Mouse (Mus musculus) G1E (cell line): ENCODE results near the gene Gm10840. TPM values are rescaled to one million over a fixed set of nuclear protein-coding genes. Genes with fewer than 3 reads are reported as not detected.

Experiments used
- ATAC-seq: 2 replicates; pipeline ENCODE4 v1.8.0; 2016; ENCODE audit warnings: mild to moderate bottlenecking; ENCODE audit not compliant: insufficient number of reproducible peaks, poor library complexity, low FRiP score, severe bottlenecking; ENCODE audit errors: extremely low read depth
- DNase-seq: peaks from one replicate; pipeline ENCODE4 v3.0.0; 2012; ENCODE audit warnings: low spot score
- H3K27me3 ChIP-seq: 2 replicates; pipeline ENCODE4 v1.6.1; 2012; ENCODE audit warnings: mild to moderate bottlenecking, low read length, inconsistent platforms; ENCODE audit not compliant: insufficient read depth
- H3K36me3 ChIP-seq: replicated peaks from 2 replicates; pipeline ENCODE3; 2012; ENCODE audit warnings: mild to moderate bottlenecking, inconsistent platforms
- H3K4me1 ChIP-seq: 2 replicates; pipeline ENCODE4 v1.6.1; 2012; ENCODE audit warnings: low read depth, low read length, inconsistent platforms, mixed read lengths; ENCODE audit not compliant: insufficient read depth
- H3K4me3 ChIP-seq: 2 replicates; pipeline ENCODE4 v1.5.1; 2012; ENCODE audit warnings: low read depth, mild to moderate bottlenecking, inconsistent platforms, low read length, moderate library complexity, mixed read lengths
- H3K9me3 ChIP-seq: replicated peaks from 2 replicates; pipeline ENCODE4 v1.6.1; 2012; ENCODE audit warnings: inconsistent platforms
- CTCF ChIP-seq: IDR thresholded peaks from 2 replicates; pipeline ENCODE4 v1.5.1; 2012; ENCODE audit warnings: low read depth, low read length, inconsistent platforms, mixed read lengths
- GATA1 ChIP-seq: IDR thresholded peaks from 2 replicates; pipeline ENCODE4 v1.6.1; 2012; ENCODE audit warnings: borderline replicate concordance, low read length, inconsistent platforms, mixed read lengths
- GATA2 ChIP-seq: IDR thresholded peaks from 2 replicates; pipeline ENCODE4 v1.6.1; 2012; ENCODE audit warnings: low read depth, low read length, inconsistent platforms, borderline replicate concordance
- POLR2AphosphoS5 ChIP-seq: IDR thresholded peaks from 2 replicates; pipeline ENCODE4 v1.6.1; 2012; ENCODE audit warnings: low read depth, low read length, inconsistent platforms; ENCODE audit not compliant: insufficient replicate concordance
- TAL1 ChIP-seq: conservative IDR thresholded peaks from 2 replicates; pipeline ENCODE4 v1.6.1; 2012; ENCODE audit warnings: low read depth, low read length, inconsistent platforms, mixed read lengths
- polyA plus RNA-seq: library from polyadenylated mRNA; stranded (reverse); fragments of >175 nt; gene quantifications from 2 replicates; pipeline ENCODE4 v1.2.3, GENCODE M21; 2012
- total RNA-seq, 2 experiments: library from RNA; stranded (forward) in 1 of 2; stranded (reverse) in 1 of 2; fragments of 200-1000 nt in 1 of 2; fragments of >200 nt in 1 of 2; fragmentation: Nextera tagmentation in 1 of 2; gene quantifications; 2 replicates each; pipeline ENCODE4 v1.2.3; 2014 to 2017

Gm10840 gene
- total and polyA plus RNA-seq, 3 experiments = not detected

GRCm38 (mm10) chr11:106178036-106178782 lies 17.6 kb downstream of the Gm10840 start:
- no peak for ATAC-seq
- peaks cover 37% of the 10 kb centered on the region for H3K4me1 ChIP-seq
- no peak for DNase-seq

DNA sequence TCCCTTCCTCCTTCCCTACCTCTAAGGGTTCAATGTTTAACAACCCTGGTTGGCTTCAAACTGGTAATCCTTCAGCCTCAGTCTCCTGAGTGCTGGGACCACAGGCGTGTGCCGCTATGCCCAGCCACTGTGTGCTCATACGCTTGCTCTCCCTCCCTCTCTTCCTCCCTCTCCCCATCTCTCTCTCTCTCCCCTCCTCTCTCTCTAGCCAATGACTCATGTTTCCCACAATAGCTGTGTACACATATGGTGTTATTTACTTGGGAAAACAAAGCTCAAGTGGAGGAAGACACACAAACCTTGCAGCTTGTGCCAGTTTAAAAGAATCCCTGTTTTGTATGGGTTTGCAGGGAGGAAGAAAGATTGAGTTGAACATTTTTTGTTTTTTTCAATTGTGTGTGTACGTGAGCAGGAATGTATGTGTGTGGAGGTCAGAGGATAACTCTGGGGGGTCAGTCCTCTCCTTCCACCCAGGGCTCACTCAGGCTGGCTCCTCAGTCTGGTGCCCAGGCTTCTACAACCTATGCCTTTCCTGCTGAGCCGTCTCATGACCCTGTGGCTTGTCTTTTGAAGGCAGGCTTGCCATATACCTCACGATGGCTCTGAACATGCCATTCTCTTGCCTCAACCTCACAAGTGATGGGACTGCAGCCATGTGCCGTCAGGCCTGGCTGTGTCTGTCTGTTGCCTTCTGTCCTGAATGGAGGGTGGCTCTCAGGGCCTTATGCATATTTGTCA lies 19.2 kb downstream of the Gm10840 start:
- Histone ChIP-seq H3K9me3 (no peaks in the 10 kb centered on the region), H3K4me3 (no peak overlapping the region), H3K27me3 (no peaks in the 10 kb centered on the region), H3K36me3 (peaks cover 44% of the 10 kb centered on the region), H3K4me1 (peaks cover 31% of the 10 kb centered on the region)
- DNase-seq (no peak), ATAC-seq (no peak)
- TF ChIP-seq TAL1 (no peak), CTCF (no peak), POLR2AphosphoS5 (no peak), GATA1 (no peak), GATA2 (no peak)

More at GRCm38 (mm10) chr11:106178036-106178782, 17.6 kb downstream of the Gm10840 start:
- TF ChIP-seq GATA2 = no peak
- Histone ChIP-seq H3K9me3 (no peaks in the 10 kb centered on the region), H3K27me3 (no peaks in the 10 kb centered on the region), H3K36me3 (peaks cover 43% of the 10 kb centered on the region), H3K4me3 (no peak overlapping the region)

DNA sequence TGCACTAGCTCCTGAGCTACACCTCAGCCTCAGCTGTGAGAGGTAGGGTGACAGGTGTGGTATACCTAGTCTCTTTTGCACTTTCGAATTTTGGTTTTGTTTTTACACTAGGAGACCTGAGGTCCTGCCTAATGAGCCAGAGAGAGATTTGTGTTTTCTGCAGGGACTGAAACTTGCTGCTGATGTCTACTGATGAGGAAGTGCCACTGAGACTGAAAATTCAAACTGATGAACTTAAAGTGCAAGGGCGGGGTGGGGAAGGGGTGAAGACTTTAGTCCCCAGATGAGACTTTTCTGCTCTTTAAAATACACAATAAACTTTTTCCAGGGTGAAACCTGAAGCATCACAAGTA lies 19.8 kb downstream of the Gm10840 start:
- TF ChIP-seq TAL1 (no peak), GATA2 (no peak), CTCF (no peak), GATA1 (no peak)
- DNase-seq = no peak
- no peak for ATAC-seq
- Histone ChIP-seq H3K9me3 (no peaks in the 10 kb centered on the region), H3K27me3 (no peaks in the 10 kb centered on the region), H3K36me3 (peaks cover 49% of the 10 kb centered on the region), H3K4me3 (no peak overlapping the region), H3K4me1 (peaks cover 31% of the 10 kb centered on the region)

DNA sequence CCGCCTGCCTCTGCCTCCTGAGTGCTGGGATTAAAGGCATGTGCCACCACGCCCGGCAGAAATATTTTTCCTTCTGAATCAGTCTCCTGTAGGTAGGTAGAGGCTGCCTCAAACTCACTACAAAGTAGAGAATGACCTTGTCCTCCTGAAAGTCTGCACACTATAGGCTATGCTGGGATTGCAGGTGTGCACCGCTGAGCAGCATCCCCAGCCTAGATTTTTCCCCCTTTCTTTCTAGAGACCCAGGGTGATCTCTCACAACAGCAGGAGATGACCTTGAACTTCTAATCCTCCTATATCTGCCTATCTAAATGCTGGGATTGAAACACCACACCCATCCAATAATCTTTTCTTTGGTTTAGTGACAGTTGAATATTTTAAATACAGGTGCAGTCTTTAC lies 26.7 kb downstream of the Gm10840 start:
- no peak for DNase-seq
- Histone ChIP-seq H3K4me1 (peaks cover 10% of the 10 kb centered on the region), H3K27me3 (no peaks in the 10 kb centered on the region), H3K36me3 (peaks cover 39% of the 10 kb centered on the region), H3K9me3 (no peaks in the 10 kb centered on the region), H3K4me3 (no peak overlapping the region)
- ATAC-seq = no peak
- no peak for TF ChIP-seq GATA2

DNA sequence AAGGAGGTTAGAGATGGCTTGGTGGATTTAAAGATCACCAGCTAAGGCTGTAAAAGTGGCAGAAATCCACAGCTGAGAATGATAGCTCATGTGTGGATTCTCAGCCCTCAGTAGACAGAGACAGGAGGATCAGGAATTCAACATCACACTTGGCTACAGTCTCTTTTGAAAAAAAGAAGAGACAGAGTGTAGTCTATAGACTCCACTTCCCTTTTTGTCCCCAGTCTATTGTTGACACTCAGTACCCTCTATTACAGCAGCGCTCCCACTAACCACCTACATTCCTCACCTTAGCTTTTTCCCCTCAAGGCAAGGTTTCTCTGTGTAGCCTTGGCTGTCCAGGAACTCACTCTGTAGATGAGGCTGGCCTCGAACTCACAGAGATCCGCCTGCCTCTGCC lies 31.1 kb downstream of the Gm10840 start:
- Histone ChIP-seq H3K36me3 (peaks cover 28% of the 10 kb centered on the region), H3K4me1 (peaks cover 24% of the 10 kb centered on the region), H3K9me3 (no peaks in the 10 kb centered on the region), H3K27me3 (no peaks in the 10 kb centered on the region), H3K4me3 (no peak overlapping the region; the same call in 1 of the 2 replicates)
- no peak for TF ChIP-seq GATA1
- TF ChIP-seq GATA2 = no peak
- no peak for TF ChIP-seq CTCF
- TF ChIP-seq POLR2AphosphoS5 = no peak
- TF ChIP-seq TAL1 = no peak
- no peak for ATAC-seq
- no peak for DNase-seq

GRCm38 (mm10) chr11:106192241-106192640 lies 31.6 kb downstream of the Gm10840 start:
- H3K4me3 ChIP-seq = peak overlapping the region; percentile 79; the same call in 1 of the 2 replicates
- no peaks in the 10 kb centered on the region for H3K27me3 ChIP-seq
- no peak for ATAC-seq
- peaks cover 24% of the 10 kb centered on the region for H3K4me1 ChIP-seq
- no peaks in the 10 kb centered on the region for H3K9me3 ChIP-seq
- H3K36me3 ChIP-seq = peaks cover 32% of the 10 kb centered on the region
- no peak for DNase-seq
- TF ChIP-seq POLR2AphosphoS5 (no peak), GATA1 (no peak)
